Mouse (Mus musculus) megakaryocyte, embryonic 14.5 days (primary cell): ENCODE results near the gene AA467197.

Experiments
- FLI1 ChIP-seq: IDR thresholded peaks from 2 replicates; pipeline ENCODE4 v1.6.1; 2012; ENCODE audit warnings: low read length, inconsistent platforms, mixed read lengths
- GATA1 ChIP-seq: IDR thresholded peaks from 3 replicates; pipeline ENCODE4 v1.6.1; 2012; ENCODE audit warnings: mixed read lengths, low read length, inconsistent platforms, borderline replicate concordance

DNA sequence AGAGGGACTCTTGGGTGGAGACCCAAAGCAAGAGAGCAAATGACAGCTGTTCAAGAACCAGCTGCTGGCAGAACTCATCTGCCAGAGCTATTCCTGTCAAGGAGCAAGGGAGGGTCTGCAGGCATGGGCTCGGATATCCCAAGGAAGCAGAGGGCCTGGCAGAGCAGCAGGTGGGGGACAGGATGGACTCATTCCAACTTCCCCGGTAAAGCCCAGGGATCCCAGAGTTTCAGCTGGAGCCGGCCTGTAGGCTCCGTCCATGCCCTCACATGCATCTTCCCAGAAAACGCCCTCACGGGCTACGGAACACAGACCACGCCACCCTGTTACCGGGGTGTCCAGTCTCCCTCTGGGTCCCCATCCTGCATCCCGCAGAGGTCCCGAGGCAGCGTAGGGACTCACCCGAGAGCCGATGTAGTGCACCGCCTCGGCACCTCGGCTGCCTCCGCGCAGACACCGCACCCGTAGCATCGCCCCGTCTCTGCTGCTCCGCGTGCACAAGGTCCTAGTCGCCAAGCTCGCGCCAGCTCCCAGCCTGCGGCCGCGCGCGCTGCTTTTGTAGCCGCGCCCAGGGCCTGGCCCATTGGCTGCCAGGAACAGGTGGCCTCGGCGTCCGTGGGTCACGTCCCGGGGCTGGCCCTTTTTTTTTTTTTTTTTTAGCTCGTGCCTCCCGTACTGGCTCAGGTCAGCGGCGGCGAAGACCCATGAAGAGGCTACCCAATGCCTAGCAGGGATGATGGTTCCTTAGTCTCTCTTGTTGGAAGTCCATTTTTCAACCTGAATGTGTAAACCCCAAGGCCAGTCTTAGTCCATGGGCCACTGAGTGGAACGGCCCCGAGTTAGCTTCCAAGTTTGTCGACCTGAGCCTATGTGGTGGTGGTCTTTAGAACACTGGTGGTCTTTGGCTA, 25.8 kb upstream of the AA467197 start, which contains the start of gene Gatm:
- TF ChIP-seq GATA1 (no peak), FLI1 (no peak)
